Mouse (Mus musculus) hindbrain, postnatal 0 days (tissue): ENCODE measurements at regions not wholly inside any gene's neighbourhood (a gene's known extent, or its start where the extent isn't known, plus 50 kb on each side); places are given as distances from the start of the nearest gene placed in this dataset.

ENCODE experiments used
- ATAC-seq: fragments of 200-750 bp; cut with Nextera tagmentation; 2 replicates; pipeline ENCODE4 v1.8.0; 2017; ENCODE audit warnings: mild to moderate bottlenecking, moderate TSS enrichment, moderate library complexity
- DNase-seq: peaks from one replicate; pipeline ENCODE4 v3.0.0-alpha.2; 2015; ENCODE audit warnings: low spot score
- H3K27ac ChIP-seq: fragments of 300-500 bp; sonication (generic); 2 replicates; pipeline ENCODE4 v1.5.1; 2014; ENCODE audit warnings: mild to moderate bottlenecking
- H3K27me3 ChIP-seq: fragments of 300-500 bp; sonication (generic); 2 replicates; pipeline ENCODE4 v1.6.1; 2014; ENCODE audit warnings: low read length, mixed read lengths; ENCODE audit not compliant: insufficient read depth
- H3K36me3 ChIP-seq: fragments of 300-500 bp; sonication (generic); 2 replicates; pipeline ENCODE4 v1.6.1; 2014; ENCODE audit warnings: low read length, mixed read lengths; ENCODE audit not compliant: insufficient read depth
- H3K4me1 ChIP-seq: fragments of 300-500 bp; sonication (generic); 2 replicates; pipeline ENCODE4 v1.6.1; 2014; ENCODE audit warnings: antibody characterized with exemption, low read length, mixed read lengths; ENCODE audit not compliant: insufficient read depth
- H3K4me2 ChIP-seq: fragments of 300-500 bp; sonication (generic); 2 replicates; pipeline ENCODE4 v1.6.1; 2014; ENCODE audit warnings: low read depth, mild to moderate bottlenecking, low read length, moderate library complexity, mixed read lengths
- H3K4me3 ChIP-seq: fragments of 300-500 bp; sonication (generic); 2 replicates; pipeline ENCODE4 v1.5.1; 2014; ENCODE audit warnings: low read length
- H3K9ac ChIP-seq: fragments of 300-500 bp; sonication (generic); replicated peaks from 2 replicates; pipeline ENCODE4 v1.6.1; 2014; ENCODE audit warnings: mild to moderate bottlenecking, low read length, moderate library complexity, mixed read lengths
- H3K9me3 ChIP-seq: fragments of 300-500 bp; sonication (generic); 2 replicates; pipeline ENCODE4 v1.6.1; 2016; ENCODE audit warnings: low read length, mixed read lengths
- CTCF ChIP-seq: IDR thresholded peaks from 2 replicates; pipeline ENCODE4 v1.5.1; 2016; ENCODE audit warnings: antibody characterized with exemption, control low read depth, low read depth
- WGBS: fragments of 180-500 bp; shearing (Covaris S2); extraction: QIAGEN DNeasy Blood & Tissue Kit; methylation state at CpG from one replicate; pipeline ENCODE4 v1.1.7; 2014; 5-methylcytosine and 5-hydroxymethylcytosine counted together

- no peak overlapping the region for H3K27ac ChIP-seq
- no peak overlapping the region for H3K4me3 ChIP-seq
- H3K36me3 ChIP-seq = no peaks in the 10 kb centered on the region
- no peaks in the 10 kb centered on the region for H3K4me1 ChIP-seq
- H3K9ac ChIP-seq = no peak overlapping the region
- no peak overlapping the region for H3K4me2 ChIP-seq
- no peaks in the 10 kb centered on the region for H3K9me3 ChIP-seq
- no peak for TF ChIP-seq CTCF
- ATAC-seq (no peak), DNase-seq (no peak)
- H3K27me3 ChIP-seq = no peaks in the 10 kb centered on the region
These were observed 350.0 kb upstream of the Plxna2 start for GRCm38 (mm10) chr1:194268028-194268427.

- no peak overlapping the region for H3K27ac ChIP-seq
- H3K36me3 ChIP-seq = no peaks in the 10 kb centered on the region
- WGBS = 25% methylated on average over 4 of the region's 4 CpGs
- no peaks in the 10 kb centered on the region for H3K27me3 ChIP-seq
- H3K4me3 ChIP-seq = no peak overlapping the region
- no peaks in the 10 kb centered on the region for H3K9me3 ChIP-seq
- H3K4me2 ChIP-seq = no peak overlapping the region
- no peaks in the 10 kb centered on the region for H3K4me1 ChIP-seq
- no peak for ATAC-seq
- no peak for TF ChIP-seq CTCF
- H3K9ac ChIP-seq = no peak overlapping the region
- DNase-seq = no peak
These were observed 355.6 kb upstream of the Plxna2 start for GRCm38 (mm10) chr1:194262374-194262773.

DNA sequence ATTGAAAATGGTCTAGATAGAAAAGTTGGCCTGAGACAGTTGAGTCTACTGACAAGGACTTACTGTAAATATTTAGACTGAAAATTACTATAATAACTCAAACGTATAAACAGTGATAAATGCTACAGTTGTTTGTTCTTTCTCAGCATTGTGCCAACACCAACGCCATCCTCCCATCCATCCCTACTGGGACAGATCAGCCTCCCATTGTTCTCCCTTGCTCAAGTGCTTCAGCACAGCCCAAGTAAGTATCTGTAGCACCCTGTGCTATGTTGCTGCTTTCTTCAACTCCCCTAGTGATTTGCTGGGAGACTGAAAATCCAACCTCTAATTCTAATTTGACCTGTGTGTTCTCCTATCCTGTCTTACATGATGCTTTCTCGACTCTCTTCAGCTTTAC is 358.1 kb upstream of the Plxna2 start:
- WGBS = 85% methylated on average over 3 of the region's 3 CpGs
- no peak overlapping the region for H3K27ac ChIP-seq

GRCm38 (mm10) chr1:194244776-194245366 is 373.1 kb upstream of the Plxna2 start:
- 0 out of 2 replicates have a peak, but pooled peaks have one; percentile 53 for ATAC-seq

More for the DNA sequence above, 358.1 kb upstream of the Plxna2 start:
- ATAC-seq = no peak
- H3K4me2 ChIP-seq = no peak overlapping the region
- H3K4me3 ChIP-seq = no peak overlapping the region
- no peaks in the 10 kb centered on the region for H3K4me1 ChIP-seq
- no peak overlapping the region for H3K9ac ChIP-seq
- no peak for TF ChIP-seq CTCF
- H3K36me3 ChIP-seq = no peaks in the 10 kb centered on the region
- H3K9me3 ChIP-seq = no peaks in the 10 kb centered on the region
- H3K27me3 ChIP-seq = no peaks in the 10 kb centered on the region
- DNase-seq = no peak

GRCm38 (mm10) chr1:194241111-194241510 is 376.9 kb upstream of the Plxna2 start:
- ATAC-seq (no peak), DNase-seq (no peak)
- no peaks in the 10 kb centered on the region for H3K9me3 ChIP-seq

More at GRCm38 (mm10) chr1:194244776-194245366, 373.1 kb upstream of the Plxna2 start:
- TF ChIP-seq CTCF = no peak
- 16% methylated on average over 1 of the region's 1 CpGs for WGBS
- Histone ChIP-seq H3K36me3 (no peaks in the 10 kb centered on the region), H3K27ac (no peak overlapping the region), H3K4me3 (no peak overlapping the region), H3K4me1 (no peaks in the 10 kb centered on the region), H3K4me2 (no peak overlapping the region), H3K9ac (no peak overlapping the region), H3K9me3 (no peaks in the 10 kb centered on the region), H3K27me3 (no peaks in the 10 kb centered on the region)
- DNase-seq = no peak

DNA sequence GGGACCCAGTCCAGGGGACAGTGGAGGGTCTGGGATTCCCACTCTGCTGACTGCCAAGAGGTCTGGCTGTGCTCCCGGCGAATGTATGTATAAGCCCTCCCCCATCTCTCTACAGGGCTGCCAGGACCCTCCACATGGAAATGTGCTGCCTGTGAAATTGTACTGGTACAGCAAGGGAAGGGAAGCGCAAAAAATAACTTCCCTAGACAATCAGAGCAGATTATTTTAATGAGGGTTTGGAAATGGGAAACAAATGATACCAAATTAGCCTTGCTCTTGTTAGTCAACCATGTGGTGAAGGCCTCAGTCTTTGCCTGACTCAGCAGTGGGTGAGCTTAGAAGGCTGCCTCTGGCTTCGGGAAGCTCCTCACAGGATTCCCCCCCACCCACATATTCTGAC is 386.8 kb upstream of the Plxna2 start:
- H3K27me3 ChIP-seq = no peaks in the 10 kb centered on the region
- WGBS = 25% methylated on average over 4 of the region's 4 CpGs
- peaks cover 7% of the 10 kb centered on the region; the same call in 1 of the 2 replicates for H3K4me1 ChIP-seq
- H3K27ac ChIP-seq = peak overlapping the region; percentile 36; the same call in 1 of the 2 replicates
- no peak overlapping the region for H3K9ac ChIP-seq
- H3K36me3 ChIP-seq = no peaks in the 10 kb centered on the region
- no peak overlapping the region for H3K4me3 ChIP-seq
- DNase-seq (peak; percentile 67), ATAC-seq (peak; percentile 75; the same call in 1 of the 2 replicates)
- no peak overlapping the region for H3K4me2 ChIP-seq
- TF ChIP-seq CTCF = no peak
- H3K9me3 ChIP-seq = no peaks in the 10 kb centered on the region

More at GRCm38 (mm10) chr1:194241111-194241510, 376.9 kb upstream of the Plxna2 start:
- Histone ChIP-seq H3K27me3 (no peaks in the 10 kb centered on the region), H3K36me3 (no peaks in the 10 kb centered on the region), H3K4me3 (no peak overlapping the region), H3K9ac (no peak overlapping the region), H3K4me2 (no peak overlapping the region), H3K27ac (no peak overlapping the region), H3K4me1 (no peaks in the 10 kb centered on the region)
- no peak for TF ChIP-seq CTCF

DNA sequence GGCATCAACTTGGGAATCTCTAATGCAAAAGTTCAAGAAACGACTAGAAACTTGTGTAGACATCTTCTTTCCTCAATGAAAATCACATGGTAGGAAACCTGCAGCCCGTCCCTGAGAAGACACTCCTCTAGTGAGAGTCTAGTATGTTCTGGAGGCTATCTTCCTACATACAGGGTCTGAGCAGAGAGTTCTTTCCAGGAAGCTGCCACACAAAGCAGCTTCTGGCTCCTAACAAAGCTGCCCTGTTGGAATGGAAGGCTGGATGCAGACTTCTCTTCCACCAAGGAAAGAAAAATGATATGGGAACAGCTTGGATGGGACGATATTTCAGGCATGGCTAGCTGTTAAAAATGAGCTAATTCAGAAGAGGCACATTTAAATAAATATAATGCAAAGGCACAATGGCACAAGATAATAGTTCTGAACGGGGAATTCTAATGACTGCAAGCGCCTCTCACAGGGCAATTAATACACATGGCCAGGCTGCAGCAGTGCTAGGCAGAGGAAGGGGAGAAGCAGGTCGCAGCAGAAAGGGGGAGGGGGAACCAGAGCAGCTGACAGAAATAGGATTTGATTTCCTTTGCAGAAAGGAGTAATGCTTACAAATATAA is 391.4 kb upstream of the Plxna2 start:
- DNase-seq (peak; percentile 50), ATAC-seq (peak; percentile 58; the same call in 1 of the 2 replicates)
- H3K9ac ChIP-seq = no peak overlapping the region
- H3K27ac ChIP-seq = peak overlapping the region; percentile 70
- peaks cover 10% of the 10 kb centered on the region; the same call in 1 of the 2 replicates for H3K4me1 ChIP-seq
- H3K9me3 ChIP-seq = no peaks in the 10 kb centered on the region
- H3K27me3 ChIP-seq = no peaks in the 10 kb centered on the region
- H3K4me3 ChIP-seq = no peak overlapping the region
- TF ChIP-seq CTCF = no peak
- peak overlapping the region; percentile 18; the same call in 1 of the 2 replicates for H3K4me2 ChIP-seq
- H3K36me3 ChIP-seq = no peaks in the 10 kb centered on the region
- WGBS = 11% methylated on average over 6 of the region's 6 CpGs
